Mouse (Mus musculus): ENCODE results near the gene Pde8b.

GRCm38 (mm10) chr13:95180208-95180607 lies 69.9 kb downstream of the Pde8b start:
- no peak for TF ChIP-seq CHD2 (IDR thresholded peaks at IDR 0.05; ENCODE audit: low read depth, low read length)
- TF ChIP-seq MAFK (IDR thresholded peaks at IDR 0.05; ENCODE audit: insufficient read depth, low read depth, low read length) = no peak
- TF ChIP-seq ZNF384 (IDR thresholded peaks at IDR 0.05; ENCODE audit: low read depth, low read length) = no peak
- TF ChIP-seq ZC3H11A (IDR thresholded peaks at IDR 0.05; ENCODE audit: borderline replicate concordance, low read depth, low read length) = no peak
